Mouse (Mus musculus) left cerebral cortex, postnatal 10 days (tissue): ENCODE results near the gene Arntl2. TPM values are rescaled to one million over a fixed set of nuclear protein-coding genes. Genes with fewer than 3 reads are reported as not detected.
"Not testable (repeated sequence)": the region's sequence is repeated elsewhere in the genome, so short reads cannot be mapped to it uniquely, and the experiment has no call there.

Experiments used
- DNase-seq, 2 experiments: peaks; one replicate each; pipeline ENCODE4 v3.0.0; 2021 to 2022; ENCODE audit warnings: low spot score in 2 of 2, mixed read lengths in 1 of 2; ENCODE audit errors: extremely low spot score in 1 of 2
- intact Hi-C: fragments of 180-260 bp; cut with DNase I; formaldehyde crosslinking; loops from one replicate; pipeline ENCODE4 v1.15.1; 2025
- total RNA-seq, 2 experiments: library from RNA; stranded (reverse); gene quantifications; 2 replicates each; pipeline ENCODE4 v1.2.3; 2021

Gene Arntl2
- total RNA-seq, 2 experiments from 2014 or later = 7.1 to 11.5 TPM

DNA sequence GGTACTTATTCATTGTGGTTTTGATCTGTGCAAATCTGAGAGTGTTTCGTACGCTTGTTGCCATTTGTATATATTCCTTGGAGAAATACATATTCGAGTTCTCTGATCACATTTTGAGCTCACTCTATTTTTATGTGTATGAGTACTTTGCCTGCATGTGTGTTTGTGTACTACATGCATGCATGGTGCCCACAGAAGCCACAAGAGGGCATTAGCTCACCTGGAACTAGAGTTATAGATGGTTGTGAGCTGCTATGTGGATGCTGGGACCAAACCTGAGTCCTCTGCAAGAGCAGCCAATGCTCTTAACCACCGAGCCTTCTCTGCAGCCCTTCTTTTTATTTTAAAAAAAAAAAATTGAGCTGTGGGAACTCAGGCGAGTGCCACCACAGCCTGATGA is 42.5 kb downstream of the Arntl2 start:
- intact Hi-C loops = no loop called here
- DNase-seq = no peak

DNA sequence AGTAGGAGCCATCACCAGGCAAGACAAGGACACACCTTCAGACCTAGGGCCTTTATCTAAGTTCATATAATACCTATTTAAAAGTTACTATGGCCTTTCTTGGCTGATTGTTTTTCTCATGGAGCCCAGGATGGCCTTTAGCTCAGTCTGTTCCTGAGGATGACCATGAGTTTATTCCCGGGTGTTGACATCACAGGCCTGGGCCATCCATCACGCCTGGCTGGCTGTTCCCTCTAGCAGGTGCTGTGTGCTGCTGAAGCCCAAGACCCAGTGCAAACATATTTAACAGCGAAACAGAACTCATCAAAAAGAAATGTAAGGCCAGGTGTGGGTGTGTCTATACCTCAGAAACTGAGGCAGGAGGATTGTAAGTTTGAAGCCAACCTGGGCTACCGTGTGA is 43.0 kb downstream of the Arntl2 start:
- intact Hi-C loops = no loop called here
- DNase-seq = no peak

- DNase-seq = no peak
- intact Hi-C loops = no loop called here
Measured at GRCm38 (mm10) chr6:146844867-146845266, 49.0 kb downstream of the Arntl2 start.

GRCm38 (mm10) chr6:146845347-146845746 is 49.5 kb downstream of the Arntl2 start:
- intact Hi-C loops = no loop called here
- DNase-seq = no peak

DNA sequence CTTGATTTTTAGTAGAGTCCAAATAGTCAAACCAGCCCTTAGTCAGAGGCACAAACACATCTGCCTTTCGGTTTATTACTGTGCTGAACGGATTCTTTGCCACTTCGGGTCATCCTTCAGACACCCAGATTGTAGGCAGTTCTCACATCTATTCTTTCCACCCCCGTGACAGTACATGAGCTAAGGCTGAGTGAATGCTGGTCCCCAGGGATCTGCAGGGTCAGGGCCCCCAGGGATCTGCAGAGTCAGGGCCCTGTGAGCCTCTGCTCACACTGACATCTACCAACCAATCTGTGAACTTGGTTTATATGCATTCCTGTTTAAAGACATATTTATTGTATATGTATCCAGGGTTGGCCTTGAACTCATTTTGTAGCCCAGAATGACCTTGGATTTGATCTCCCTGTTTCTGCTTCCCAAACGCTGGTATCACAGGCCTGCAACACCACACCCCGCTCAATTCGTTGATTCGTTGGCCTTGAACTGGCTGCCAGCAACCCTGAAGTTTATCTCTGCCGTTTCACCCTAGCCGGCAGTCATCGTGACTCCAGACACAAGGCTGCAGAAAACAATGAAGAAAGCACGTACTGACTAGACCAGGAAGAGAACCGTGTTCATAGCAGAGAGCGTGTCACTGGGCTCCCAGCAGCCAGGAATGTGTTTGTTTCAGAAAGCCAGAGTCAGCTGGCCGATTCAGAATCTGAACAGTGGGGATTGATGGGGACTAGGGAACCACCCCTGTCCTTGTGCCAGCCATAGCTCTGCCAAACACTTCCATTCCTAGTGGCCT is 50.3 kb downstream of the Arntl2 start:
- DNase-seq = no peak
- intact Hi-C loops = no loop called here

- intact Hi-C loops = no loop called here
- DNase-seq = no peak
Measured at GRCm38 (mm10) chr6:146847402-146847801, 51.5 kb downstream of the Arntl2 start.

DNA sequence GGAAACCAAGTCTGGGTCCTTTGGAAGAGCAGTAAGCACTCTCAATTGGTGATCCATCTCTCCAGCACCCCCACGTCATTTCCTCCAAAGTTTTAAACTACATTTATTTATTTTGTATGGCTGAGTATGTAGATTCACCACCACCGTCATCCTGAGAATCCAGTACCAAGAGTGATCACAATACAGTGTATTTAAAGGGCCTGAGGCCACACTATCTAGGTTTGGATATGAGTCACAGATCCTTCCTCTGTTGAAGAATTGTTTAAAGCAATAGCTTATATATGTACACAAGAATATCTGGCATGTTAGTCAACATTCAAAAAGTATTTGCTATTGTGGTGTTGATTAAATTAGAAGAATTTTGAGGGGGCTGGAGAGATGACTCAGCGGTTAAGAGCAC is 52.4 kb downstream of the Arntl2 start:
- DNase-seq = no peak
- intact Hi-C loops = no loop called here

DNA sequence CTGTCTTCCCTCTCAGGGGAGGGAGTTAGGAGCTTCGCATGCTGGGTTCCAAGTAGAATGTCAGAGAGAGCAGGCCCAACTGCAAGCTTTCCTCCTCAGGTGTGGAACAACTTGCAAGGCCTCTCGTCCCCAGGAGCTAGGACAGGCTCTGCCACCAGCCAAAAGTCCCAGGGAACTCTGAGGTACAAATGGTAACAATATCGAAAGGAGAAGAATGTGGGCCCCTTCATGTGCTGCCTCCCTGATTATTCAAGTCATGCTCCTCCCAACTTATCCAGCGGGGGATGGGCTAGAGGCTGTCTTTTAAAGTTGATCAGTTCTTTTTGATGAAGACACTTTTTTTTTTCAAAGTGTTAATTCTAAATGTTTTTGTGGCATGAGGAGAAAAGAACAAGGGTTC is 54.2 kb downstream of the Arntl2 start, which contains the start of gene Smco2:
Smco2 (plus strand) TSS at position 55 of the 400 bp plus-strand sequence.
- intact Hi-C loops = no loop called here
- no peak for DNase-seq

DNA sequence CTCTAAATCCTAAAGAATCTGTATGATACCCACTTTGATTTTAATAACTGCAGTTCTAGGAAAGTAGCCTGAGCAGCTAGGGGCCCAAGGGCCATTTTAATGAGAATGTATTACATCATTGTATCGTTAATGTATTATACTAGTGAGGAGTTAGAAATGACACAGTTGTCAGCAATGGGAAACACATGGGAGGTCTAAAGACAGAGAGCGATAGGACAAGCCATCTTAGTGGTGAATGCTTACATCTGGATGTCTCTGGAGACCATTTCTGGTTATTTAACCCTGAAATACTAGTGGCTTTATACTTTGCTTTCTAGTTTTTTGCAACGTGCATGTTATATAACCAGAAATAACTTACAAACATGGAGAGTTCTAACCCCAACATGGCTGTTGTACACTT is 56.1 kb downstream of the Arntl2 start:
- intact Hi-C loops = no loop called here
- DNase-seq = no peak

DNA sequence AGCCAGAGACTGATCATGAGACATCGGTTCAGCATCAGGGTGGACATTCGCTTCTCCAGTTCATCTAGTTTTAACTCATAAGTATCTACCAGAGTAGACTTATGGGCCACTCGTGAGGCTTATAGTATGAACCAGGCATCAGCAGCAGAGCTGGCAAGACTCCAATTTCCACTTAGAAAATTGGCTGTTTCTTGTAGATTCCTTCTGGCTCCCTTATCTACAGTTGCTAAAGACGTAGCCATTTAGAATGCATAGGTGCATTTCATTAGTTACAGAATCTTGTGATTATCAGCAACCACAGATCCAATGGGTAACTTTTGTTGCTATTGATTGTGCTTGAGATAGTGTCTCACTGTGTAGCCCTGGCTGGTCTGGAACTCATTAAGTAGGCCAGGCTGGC is 56.9 kb downstream of the Arntl2 start:
- intact Hi-C loops = no loop called here
- DNase-seq = no peak

- DNase-seq = no peak
- intact Hi-C loops = no loop called here
Measured at GRCm38 (mm10) chr6:146855185-146855584, 59.3 kb downstream of the Arntl2 start.

DNA sequence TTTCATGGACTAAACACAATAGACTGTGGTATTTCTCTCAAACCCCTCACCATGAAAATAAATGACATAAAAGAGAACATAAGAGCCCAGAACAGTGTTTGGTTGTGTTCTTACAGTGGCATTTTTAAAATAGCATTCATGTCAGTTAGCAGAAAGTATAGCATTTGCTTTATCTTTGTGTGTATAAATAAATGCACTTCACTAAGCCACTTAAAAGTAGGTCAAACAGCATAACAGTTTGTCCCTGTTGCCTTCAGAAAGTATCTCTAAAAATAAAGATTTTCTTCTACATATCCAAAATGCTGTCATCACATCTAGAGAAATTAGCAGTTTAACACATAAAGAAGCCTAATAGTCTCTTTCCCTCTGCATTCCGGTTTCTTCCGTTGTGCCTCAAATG is 61.5 kb downstream of the Arntl2 start:
- intact Hi-C loops = no loop called here

DNA sequence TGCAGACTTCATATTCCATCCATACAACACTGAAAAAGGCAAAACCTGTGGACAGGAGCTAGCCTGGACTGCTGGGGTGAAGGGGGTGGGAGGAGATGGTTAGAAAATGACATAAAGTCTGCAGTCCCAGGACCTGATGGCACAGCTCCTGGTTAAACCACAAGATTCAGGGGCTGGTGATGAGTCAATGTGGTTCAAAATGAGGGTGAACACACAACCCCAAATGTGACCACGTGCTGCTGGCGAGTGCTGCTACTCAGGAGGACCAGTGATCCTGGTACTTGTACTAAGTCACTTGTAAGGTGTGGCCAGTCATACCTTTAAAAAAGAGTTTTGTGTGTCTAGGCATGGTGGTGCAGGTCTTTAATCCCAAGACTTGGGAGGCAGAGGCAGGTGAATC is 67.3 kb downstream of the Arntl2 start:
- intact Hi-C loops = no loop called here
- DNase-seq = no peak

More for the DNA sequence above, 61.5 kb downstream of the Arntl2 start:
- DNase-seq = no peak

DNA sequence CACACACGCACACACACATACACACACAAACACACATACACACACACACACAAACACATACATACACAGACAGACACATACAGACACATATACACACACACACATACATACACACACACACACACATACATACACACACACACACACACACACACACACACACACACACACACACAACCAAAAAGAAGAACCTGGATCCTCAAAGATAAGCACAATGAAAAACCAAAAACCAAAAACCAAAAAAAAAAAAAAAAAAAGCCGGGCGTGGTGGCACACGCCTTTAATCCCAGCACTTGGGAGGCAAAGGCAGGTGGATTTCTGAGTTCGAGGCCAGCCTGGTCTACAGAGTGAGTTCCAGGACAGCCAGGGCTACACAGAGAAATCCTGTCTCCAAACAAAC is 68.5 kb downstream of the Arntl2 start:
- DNase-seq, intact Hi-C loops: not testable (repeated sequence)

DNA sequence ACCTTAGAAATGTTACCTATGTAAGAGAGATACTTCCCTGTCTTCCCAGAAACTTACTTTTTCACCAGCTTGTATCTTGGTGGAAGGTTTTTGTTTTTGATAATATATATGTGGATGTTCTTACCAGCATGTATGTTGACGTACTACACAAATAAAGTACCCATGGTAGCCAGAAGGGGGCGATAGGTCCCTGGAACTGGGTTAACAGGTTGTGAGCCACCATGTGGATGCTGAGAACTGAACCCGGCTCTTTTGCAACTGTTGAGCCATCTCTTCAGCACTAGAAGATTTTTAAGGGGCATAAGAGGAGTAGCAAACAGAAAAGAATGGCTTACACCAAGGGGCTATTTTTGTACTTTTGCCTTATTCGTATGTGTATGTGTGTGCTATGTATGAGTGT is 69.8 kb downstream of the Arntl2 start:
- no peak for DNase-seq
- intact Hi-C loops = no loop called here

DNA sequence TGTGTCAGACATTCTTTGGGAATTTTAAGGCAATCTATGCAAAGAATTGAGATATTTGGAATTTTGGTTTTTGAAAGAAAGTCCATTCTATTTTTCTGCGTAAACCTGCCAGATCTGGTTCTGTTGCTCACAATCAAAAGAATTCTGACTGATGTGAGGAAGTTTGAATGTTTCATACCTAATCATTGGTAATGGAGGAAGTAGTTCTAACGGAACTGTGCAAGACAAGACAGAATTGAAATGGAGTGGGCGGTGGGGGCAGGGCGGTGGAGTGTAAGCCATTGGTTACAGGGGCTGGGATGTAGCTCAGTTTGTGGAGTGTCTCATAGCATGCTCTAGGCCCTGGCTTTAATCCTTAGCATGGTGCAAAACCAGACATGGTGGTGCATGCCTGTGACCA is 76.1 kb downstream of the Arntl2 start:
- no peak for DNase-seq
- intact Hi-C loops = no loop called here

DNA sequence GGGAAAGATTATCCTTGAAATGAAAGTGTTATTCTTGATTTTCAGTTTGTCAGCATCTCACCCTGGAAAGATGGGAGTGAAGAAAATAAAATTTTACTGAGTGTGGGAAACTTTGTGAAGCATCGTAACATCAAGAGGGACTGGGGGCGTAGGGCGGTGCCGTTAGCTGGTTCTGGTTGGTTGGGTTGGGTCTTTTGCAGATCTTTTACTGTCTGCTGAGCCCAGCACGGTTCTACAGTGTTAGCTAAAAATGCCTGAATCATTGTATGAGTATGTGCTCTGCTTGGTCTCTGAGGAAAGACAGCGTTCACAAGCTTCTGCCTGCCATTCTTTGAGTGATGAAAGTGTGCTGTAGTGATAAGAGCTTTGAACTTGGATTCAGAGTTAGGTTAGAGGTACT is 78.6 kb downstream of the Arntl2 start:
- intact Hi-C loops = no loop called here
- DNase-seq = no peak

- intact Hi-C loops = no loop called here
- no peak for DNase-seq
Measured at GRCm38 (mm10) chr6:146876820-146877219, 81.0 kb downstream of the Arntl2 start.

DNA sequence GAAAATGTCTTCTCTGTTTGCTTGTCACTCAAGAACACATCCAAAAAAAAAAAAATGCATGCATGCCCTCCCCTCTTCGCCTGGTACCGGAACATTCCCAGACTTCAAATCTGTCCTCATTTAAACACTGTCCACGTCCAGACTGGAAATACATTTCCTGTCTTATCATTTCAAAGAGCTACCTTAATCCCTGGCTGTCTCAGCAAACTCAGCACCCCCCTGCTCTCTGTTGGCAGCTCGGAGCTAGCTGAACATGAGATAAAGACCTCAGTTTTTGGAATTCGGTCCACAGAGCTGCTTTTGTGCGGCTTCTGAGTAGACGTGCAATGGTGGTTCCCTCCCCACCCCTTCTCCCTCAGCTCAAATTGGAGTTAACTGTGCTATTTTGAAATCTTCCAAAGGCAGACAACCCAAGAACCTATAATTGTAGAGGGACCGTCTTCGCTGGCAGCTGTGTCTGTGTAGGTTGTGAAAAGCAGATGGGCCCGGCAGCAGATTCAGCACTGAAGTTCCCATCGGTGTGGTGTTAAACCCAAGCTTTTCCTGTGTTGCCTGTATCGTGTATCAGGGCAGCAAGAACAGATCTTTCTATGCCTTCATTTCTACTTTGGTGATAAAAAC is 81.7 kb downstream of the Arntl2 start:
- DNase-seq = peak; percentile 48 to 78
- intact Hi-C loops = no loop called here

DNA sequence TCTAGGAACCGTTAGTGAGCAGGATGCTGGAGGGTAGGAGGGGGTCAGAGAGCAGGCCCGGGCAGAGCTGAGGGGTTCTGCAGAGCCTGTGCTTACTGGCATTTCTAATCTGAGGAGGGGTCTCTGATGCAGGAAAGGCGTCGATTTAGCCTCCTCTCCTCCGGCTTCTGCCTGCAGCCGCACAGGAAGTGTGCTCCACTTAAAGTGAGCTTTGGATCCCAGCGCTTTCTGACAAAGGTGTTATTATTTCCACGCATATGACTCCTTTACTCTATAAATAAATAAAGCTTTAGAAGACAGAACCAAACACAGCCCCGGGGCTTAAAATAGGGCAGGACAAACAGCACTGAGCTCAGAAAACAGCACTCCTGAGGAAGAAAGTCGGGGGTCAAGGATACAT is 83.1 kb downstream of the Arntl2 start:
- intact Hi-C loops = no loop called here
- no peak for DNase-seq

DNA sequence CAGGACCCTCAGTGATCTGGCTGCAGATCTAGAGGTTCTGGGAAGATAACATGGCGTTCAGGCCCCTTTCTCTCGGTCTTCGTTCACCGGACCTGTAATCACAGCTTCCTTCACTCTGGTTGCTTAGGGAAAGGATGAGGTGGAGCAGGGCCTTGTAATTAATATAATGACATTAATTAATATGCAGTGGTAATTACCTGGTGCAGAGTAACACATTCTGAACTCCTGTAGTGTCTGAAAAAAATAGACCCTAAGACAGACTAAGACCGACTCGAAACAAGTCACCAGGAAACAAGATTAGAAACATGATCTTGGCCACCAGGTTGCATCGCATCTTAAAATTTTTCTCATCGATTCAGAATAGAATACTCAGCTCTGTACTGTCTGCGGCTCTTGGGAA is 84.0 kb downstream of the Arntl2 start:
- intact Hi-C loops = no loop called here
- no peak for DNase-seq
